Mouse (Mus musculus): Measurements from ENCODE around the gene Cck.

DNA sequence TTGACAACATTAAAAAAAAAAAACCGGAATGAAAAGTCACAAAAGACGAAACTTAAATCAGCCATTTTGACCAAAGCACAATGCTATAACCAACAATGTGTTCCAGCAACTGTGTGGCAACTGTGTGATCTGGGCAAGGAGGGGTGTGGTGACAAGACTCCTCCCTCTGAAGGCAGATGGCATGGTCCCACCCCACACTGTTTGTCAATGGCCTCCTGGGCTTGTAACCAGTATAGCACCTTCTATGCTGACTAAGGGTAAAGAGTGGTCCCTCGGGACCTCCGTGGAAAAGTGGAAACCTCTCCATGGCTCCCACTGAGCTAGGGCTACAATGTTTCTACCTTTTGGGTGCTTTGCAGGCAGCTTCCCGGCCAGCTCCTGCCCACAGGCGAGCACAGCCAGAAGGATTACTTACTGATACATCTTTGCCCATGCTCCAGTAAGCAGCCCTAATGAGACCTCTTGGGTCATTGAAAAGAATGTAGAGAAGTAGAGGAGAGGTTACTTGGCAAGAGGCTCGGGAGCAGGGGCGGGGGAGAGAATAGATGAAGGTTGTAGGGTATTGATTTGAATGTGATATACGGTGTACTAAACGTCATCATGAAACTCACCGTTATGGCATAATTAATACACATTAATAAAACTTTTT, 3.8 kb downstream of the Cck start:
- TF ChIP-seq POLR2A (IDR thresholded peaks at IDR 0.05; ENCODE audit: control insufficient read depth, extremely low read depth, insufficient read depth, low read length, poor library complexity), result no peak
- TF ChIP-seq CTCF (IDR thresholded peaks at IDR 0.05; ENCODE audit: borderline replicate concordance, control insufficient read depth, extremely low read depth, insufficient read depth, low read length, poor library complexity), result no peak

Measured in thymus, adult 2 months (tissue).